Mouse (Mus musculus) regulatory T cell (primary cell): ENCODE results near the gene Ugt1a5.

ENCODE experiments used
- in situ Hi-C: fragments of 300-600 bp; cut with MboI, MseI; formaldehyde crosslinking; loops from one replicate; pipeline ENCODE4 v1.15.1; 2025; ENCODE audit warnings: high pct_unique_total_duplicates

Ugt1a5 gene

GRCm38 (mm10) chr1:88195687-88196086 is 29.9 kb downstream of the Ugt1a5 start:
- in situ Hi-C loops: loop anchor here (25.0 kb wide), 3 partner anchors 317 to 1717 kb away; partner anchors contain the start of gene Glrp1

- in situ Hi-C loops: loop anchor here (25.0 kb wide), 3 partner anchors 315 to 1715 kb away; partner anchors contain the start of gene Glrp1
Measured at GRCm38 (mm10) chr1:88197443-88197842, 31.6 kb downstream of the Ugt1a5 start.

- in situ Hi-C loops: loop anchor here (10.0 to 25.0 kb wide), 4 partner anchors 105 to 1712 kb away; partner anchors contain the start of genes Glrp1 and Ugt1a7c
Measured at GRCm38 (mm10) chr1:88199996-88200395, 34.2 kb downstream of the Ugt1a5 start.

- in situ Hi-C loops: loop anchor here (10.0 kb wide), 1 partner anchor 106 kb away; the partner anchor contains the start of gene Ugt1a7c
Measured at GRCm38 (mm10) chr1:88200456-88200855, 34.6 kb downstream of the Ugt1a5 start, which contains the start of gene Ugt1a2. Gene Ugt1a2, plus strand, starts transcription at chr1:88200601.

- in situ Hi-C loops: loop anchor here (5.0 to 10.0 kb wide), 2 partner anchors 111 to 633 kb away; partner anchors contain the start of genes Ngef and Ugt1a7c
Measured at GRCm38 (mm10) chr1:88205294-88205922, 39.6 kb downstream of the Ugt1a5 start, which contains the start of gene Dnajb3. Gene Dnajb3, minus strand, starts transcription at chr1:88205782.

- in situ Hi-C loops: loop anchor here (5.0 to 10.0 kb wide), 2 partner anchors 112 to 635 kb away; partner anchors contain the start of genes Ngef and Ugt1a7c
Measured at GRCm38 (mm10) chr1:88206843-88207479, 41.1 kb downstream of the Ugt1a5 start.

GRCm38 (mm10) chr1:88211812-88212211 is 46.0 kb downstream of the Ugt1a5 start, which contains the start of gene Ugt1a1:
Gene Ugt1a1, plus strand, starts transcription at chr1:88211959.
- in situ Hi-C loops: no loop called here

GRCm38 (mm10) chr1:88212341-88213045 is 46.7 kb downstream of the Ugt1a5 start:
- in situ Hi-C loops: no loop called here

GRCm38 (mm10) chr1:88213061-88213460 is 47.2 kb downstream of the Ugt1a5 start:
- in situ Hi-C loops: no loop called here

GRCm38 (mm10) chr1:88213766-88214461 is 48.1 kb downstream of the Ugt1a5 start:
- in situ Hi-C loops: no loop called here

- in situ Hi-C loops: no loop called here
Measured at GRCm38 (mm10) chr1:88214462-88214952, 48.7 kb downstream of the Ugt1a5 start.

- in situ Hi-C loops: no loop called here
Measured at GRCm38 (mm10) chr1:88215466-88216380, 49.9 kb downstream of the Ugt1a5 start.

GRCm38 (mm10) chr1:88216551-88216950 is 50.7 kb downstream of the Ugt1a5 start:
- in situ Hi-C loops: no loop called here

- in situ Hi-C loops: no loop called here
Measured at GRCm38 (mm10) chr1:88217144-88217543, 51.3 kb downstream of the Ugt1a5 start.

- in situ Hi-C loops: no loop called here
Measured at GRCm38 (mm10) chr1:88217576-88217975, 51.8 kb downstream of the Ugt1a5 start.

GRCm38 (mm10) chr1:88218051-88218450 is 52.2 kb downstream of the Ugt1a5 start:
- in situ Hi-C loops: no loop called here

- in situ Hi-C loops: no loop called here
Measured at GRCm38 (mm10) chr1:88218591-88218990, 52.8 kb downstream of the Ugt1a5 start.

GRCm38 (mm10) chr1:88219054-88219453 is 53.2 kb downstream of the Ugt1a5 start:
- in situ Hi-C loops: no loop called here

- in situ Hi-C loops: no loop called here
Measured at GRCm38 (mm10) chr1:88220336-88220735, 54.5 kb downstream of the Ugt1a5 start.

- in situ Hi-C loops: no loop called here
Measured at GRCm38 (mm10) chr1:88222216-88222615, 56.4 kb downstream of the Ugt1a5 start.
